Mouse (Mus musculus) cerebellum, postnatal 25 days (tissue): ENCODE data around the gene Zfp853.
A peak's percentile ranks its signal among the peaks of the same experiment; 100 is the strongest.

ENCODE experiments used
- DNase-seq, 2 experiments: peaks; one replicate each; pipeline ENCODE4 v3.0.0; 2021; ENCODE audit warnings: mixed read lengths in 2 of 2

Zfp853 gene

GRCm38 (mm10) chr5:143293404-143293803, at the start of gene Zfp853:
TSS of gene Zfp853 (minus strand) at chr5:143293623.
- no peak for DNase-seq

DNA sequence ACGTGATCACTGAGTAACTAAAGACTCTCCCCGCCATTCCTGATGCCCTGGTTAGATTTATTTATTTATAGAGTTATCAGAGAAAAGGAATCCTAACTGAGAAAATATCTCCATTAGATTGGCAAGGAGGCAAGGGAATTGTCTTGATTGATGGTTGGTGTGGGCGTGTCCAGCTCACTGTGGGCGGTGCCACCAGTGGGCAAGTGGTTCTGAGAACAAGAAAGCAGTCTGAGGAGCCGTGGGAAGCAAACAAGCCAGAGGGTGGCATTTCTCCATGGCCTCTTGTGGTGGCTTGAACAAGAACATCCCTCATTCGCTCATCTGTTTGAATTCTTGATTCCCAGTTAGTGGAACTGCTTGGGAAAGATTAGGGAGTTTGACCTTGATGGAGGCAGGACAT, 46.2 kb upstream of the Zfp853 start:
- DNase-seq = no peak

DNA sequence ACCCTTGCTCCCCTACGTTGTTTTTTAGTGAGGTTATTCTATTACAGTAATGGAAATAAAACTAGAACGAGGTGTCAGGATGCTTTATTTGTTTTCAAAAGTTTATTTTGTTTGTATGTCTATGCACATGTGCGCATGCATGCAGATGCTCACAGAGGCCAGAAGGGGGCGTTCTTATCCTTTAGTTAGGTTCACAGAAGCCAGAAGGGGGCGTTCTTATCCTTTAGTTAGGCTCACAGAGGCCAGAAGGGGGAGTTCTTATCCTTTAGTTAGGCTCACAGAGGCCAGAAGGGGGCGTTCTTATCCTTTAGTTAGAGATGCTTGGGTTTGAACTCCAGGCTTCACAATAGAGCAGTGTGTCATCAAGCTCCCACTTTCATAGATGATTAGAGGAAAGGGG, 43.1 kb upstream of the Zfp853 start:
- no peak for DNase-seq

- no peak for DNase-seq
These were observed 41.7 kb upstream of the Zfp853 start for GRCm38 (mm10) chr5:143335089-143335460.

GRCm38 (mm10) chr5:143334418-143335088, 41.1 kb upstream of the Zfp853 start:
- DNase-seq = no peak

GRCm38 (mm10) chr5:143333872-143334271, 40.4 kb upstream of the Zfp853 start:
- peak; percentile 81 to 89 for DNase-seq

- DNase-seq = peak; percentile 95 to 97
These were observed 35.5 kb upstream of the Zfp853 start, which contains the start of gene Zdhhc4 for GRCm38 (mm10) chr5:143328690-143329495. TSS of gene Zdhhc4 (minus strand) at chr5:143329256.

DNA sequence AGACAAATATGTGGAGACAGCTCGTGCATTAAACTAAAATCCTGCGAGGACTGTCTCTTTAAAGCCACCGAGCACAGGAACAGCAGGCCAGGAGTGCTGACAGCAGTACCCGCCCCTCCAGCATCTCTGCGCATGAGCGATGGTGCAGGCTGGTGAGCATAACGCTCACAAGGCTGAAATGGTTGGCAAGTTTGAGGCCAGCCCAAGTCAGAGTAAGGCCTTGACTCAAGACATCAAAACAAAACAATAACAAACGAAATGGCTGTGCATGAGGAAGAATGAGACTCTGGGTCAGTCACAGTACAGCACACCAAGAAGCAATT, 23.8 kb upstream of the Zfp853 start:
- no peak for DNase-seq

- DNase-seq = peak; percentile 41 to 61
These were observed 23.3 kb upstream of the Zfp853 start for GRCm38 (mm10) chr5:143316605-143317287.

DNA sequence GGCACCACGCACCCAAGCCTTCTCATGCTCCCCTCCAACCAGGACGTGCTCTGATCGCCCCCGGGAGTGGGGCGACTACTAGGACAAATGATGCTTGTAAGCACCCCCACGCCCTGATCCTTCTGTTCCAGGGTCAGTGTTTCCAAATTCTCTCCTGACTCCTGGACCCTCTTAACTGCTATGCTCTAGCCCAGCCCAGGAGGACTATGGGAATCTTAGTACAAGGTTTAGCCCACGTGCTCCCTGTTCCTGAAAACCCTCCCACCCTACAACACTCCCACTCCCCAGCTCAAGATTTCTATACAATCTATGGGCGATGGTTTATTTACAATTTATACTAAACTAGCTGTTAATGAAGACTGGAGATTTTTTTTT, 22.1 kb upstream of the Zfp853 start:
- DNase-seq = no peak

GRCm38 (mm10) chr5:143314730-143315513, 21.5 kb upstream of the Zfp853 start, which contains the start of gene E130309D02Rik:
TSS of gene E130309D02Rik (minus strand) at chr5:143315360.
- DNase-seq = peak; percentile 95 to 97

DNA sequence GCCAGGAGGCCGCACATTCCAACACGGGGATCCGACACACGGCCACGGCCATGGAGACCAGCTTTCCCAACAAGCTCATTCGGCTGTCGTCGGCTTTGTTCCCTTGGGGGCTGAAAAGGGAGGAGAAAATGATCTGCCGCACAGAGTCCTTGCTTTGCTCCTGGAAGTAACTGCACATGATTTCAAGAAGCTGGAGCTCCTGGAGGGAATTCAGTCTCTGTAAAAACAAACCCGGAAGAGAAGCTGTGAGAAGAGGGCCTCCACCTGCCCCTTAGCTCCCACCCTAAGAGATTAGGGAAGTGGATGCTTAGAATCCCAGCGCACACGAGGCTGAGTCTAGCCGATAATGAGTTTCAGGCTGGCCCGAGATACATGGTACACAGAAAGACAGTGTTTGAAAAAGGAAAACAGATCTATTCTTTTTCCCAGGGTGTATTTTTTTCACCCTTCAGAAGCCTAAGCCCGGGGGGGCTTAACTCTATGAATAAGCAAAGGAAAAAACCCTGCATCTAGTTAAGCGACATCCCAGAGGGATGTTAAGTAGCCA, 20.8 kb upstream of the Zfp853 start:
- no peak for DNase-seq

DNA sequence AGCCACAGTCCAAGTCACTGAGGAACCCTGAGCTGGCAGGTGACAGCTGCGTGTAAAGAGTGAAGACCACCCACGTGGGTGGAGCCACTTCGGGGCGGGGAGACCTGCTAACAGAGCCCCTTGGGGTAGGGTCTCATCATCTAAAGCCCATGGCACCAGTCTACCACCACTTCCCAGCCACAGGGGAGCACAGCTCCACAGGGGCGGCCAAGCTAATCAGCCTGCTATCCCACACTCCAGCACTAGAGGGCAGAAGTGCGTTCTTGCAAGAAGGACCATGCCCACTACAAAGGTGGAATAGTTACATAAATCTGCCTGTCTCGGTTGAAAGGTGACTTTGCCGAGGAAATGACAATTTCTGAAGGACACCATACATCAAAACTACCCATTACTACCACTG, 18.5 kb upstream of the Zfp853 start:
- DNase-seq = peak; percentile 82 to 90

DNA sequence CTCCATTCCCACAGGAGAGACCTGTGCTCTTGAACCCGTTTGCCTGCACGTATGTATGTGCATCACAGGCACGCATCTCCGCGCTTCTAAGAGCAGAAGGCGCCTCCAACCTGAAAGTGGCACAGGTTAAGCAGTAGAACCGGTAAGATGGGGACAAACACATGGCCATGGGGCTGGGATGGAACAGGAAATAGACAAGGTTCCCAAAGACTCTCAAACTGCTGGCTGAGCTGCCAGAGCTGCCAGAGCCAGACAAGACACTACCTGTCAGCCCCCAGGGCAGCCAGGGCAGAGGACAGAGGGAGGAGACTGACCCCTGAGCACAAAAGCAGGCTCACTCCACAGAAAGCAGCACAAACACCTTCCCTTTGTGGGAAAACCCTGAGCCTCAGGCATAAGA, 16.5 kb upstream of the Zfp853 start:
- no peak for DNase-seq

DNA sequence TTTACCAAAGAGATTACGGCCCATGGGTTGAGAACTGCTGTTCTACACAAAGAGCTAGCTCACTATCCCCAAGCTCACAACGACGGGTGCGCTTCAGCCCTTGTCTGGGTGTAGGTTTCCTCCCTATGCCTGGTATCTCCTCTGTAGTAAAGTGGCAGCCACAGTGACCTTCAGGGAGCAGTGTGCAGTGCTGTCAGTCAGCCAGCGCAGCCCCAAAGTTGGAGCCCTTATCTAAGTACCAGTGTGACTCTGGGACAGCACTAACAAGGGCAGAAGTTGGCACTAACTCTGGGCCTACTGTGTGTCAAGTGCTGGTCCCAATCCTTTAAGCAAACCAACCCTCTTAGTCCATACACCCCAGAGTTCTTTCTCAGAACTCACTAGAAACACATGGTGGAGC, 15.4 kb upstream of the Zfp853 start:
- DNase-seq = no peak

- no peak for DNase-seq
These were observed 10.8 kb upstream of the Zfp853 start for GRCm38 (mm10) chr5:143304251-143304650.

- peak in 1 of 2 experiments; percentile 45 for DNase-seq
These were observed 7.9 kb upstream of the Zfp853 start for GRCm38 (mm10) chr5:143301296-143301695.

GRCm38 (mm10) chr5:143299686-143300085, 6.3 kb upstream of the Zfp853 start:
- peak; percentile 72 to 80 for DNase-seq

DNA sequence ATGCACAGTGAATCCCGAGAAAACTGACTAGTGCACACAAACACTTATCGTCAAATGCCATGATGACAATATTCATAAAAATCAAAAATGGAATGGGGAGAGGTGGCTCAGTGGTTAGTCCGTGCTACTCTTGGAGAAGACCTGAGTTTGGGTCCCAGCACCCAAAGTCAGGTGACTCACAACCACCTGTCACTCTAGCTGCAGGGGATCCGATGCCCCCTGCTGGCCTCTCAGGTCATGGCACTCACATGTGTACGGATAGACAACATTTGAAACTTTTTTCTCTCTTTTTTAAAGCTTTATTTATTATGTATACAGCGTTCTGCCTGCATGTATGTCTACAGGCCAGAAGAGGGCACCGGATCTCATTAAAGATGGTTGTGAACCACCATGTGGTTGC, 5.0 kb upstream of the Zfp853 start:
- DNase-seq = no peak

- no peak for DNase-seq
These were observed 4.6 kb upstream of the Zfp853 start for GRCm38 (mm10) chr5:143297986-143298385.

DNA sequence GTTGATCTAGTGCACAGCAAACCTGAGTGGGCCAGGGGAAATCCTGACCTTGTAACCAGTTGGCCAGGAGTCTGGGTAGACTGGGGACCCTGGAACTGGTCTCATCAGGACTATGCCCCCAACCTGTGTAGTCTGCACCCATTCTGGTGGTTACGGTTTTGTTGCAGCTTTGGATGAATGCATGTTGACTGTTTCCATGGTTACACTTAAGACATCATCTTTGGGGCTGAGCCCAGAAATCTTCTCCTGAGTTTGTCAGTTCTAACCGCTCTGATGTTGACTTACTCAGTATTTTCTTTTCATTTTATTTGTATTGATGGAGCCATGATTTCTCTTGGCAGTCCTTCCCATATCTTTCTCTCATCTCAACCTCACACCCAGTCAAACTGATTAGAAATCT, 1.9 kb upstream of the Zfp853 start:
- DNase-seq = no peak

GRCm38 (mm10) chr5:143294862-143295261, 1.4 kb upstream of the Zfp853 start:
- no peak for DNase-seq

DNA sequence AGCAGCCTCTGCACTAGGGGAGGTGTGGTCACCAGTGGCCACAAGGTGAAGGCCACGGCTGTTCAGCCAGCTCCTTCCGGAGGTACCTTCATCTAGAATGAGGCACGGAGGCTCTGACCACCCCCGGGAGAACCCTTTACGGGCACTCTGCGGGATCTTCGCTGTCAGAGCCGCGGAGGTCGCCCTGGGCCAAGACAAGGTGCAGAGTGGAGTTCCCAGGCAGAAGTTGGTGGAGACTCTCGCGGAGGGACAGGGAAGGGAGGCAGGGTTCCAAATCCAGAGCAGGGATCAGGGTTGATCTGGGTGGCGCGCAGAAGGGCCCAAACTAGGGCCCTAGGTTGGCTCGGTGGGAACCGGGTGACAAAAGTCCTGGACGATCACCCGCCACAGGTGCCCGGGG, 544 bp downstream of the Zfp853 start:
- no peak for DNase-seq
